Mouse (Mus musculus) spleen, adult 2 months (tissue): ENCODE data around the gene Nfatc3. TPM values are rescaled to one million over a fixed set of nuclear protein-coding genes. Genes with fewer than 3 reads are reported as not detected.
A peak's percentile ranks its signal among the peaks of the same experiment; 100 is the strongest.

Source experiments
- DNase-seq, 2 experiments: peaks; one replicate each; pipeline versions ENCODE4 v3.0.0 to v3.0.0-alpha.2; 2012 to 2021; ENCODE audit warnings: low spot score in 2 of 2, low read depth in 1 of 2
- H3K27ac ChIP-seq: fragments of 200-500 bp; 2 replicates; pipeline ENCODE4 v1.5.1; 2012; ENCODE audit warnings: low read length, inconsistent platforms; ENCODE audit not compliant: insufficient read depth
- H3K27me3 ChIP-seq: fragments of 200-500 bp; 2 replicates; pipeline ENCODE4 v1.6.1; 2012; ENCODE audit warnings: mild to moderate bottlenecking, moderate library complexity, low read length, inconsistent platforms; ENCODE audit not compliant: control insufficient read depth, insufficient read depth
- H3K36me3 ChIP-seq: fragments of 200-500 bp; 2 replicates; pipeline ENCODE4 v1.6.1; 2012; ENCODE audit warnings: mild to moderate bottlenecking, low read length, inconsistent platforms; ENCODE audit not compliant: control insufficient read depth, insufficient read depth
- H3K4me1 ChIP-seq: fragments of 200-500 bp; 2 replicates; pipeline ENCODE4 v1.6.1; 2011; ENCODE audit warnings: inconsistent platforms; ENCODE audit not compliant: control insufficient read depth, insufficient read depth, insufficient read length
- H3K4me3 ChIP-seq: fragments of 200-500 bp; 2 replicates; pipeline ENCODE4 v1.5.1; 2011; ENCODE audit warnings: mild to moderate bottlenecking, inconsistent platforms; ENCODE audit not compliant: insufficient read depth, insufficient read length; ENCODE audit errors: extremely low read depth
- CTCF ChIP-seq: fragments of 200-500 bp; IDR thresholded peaks from 2 replicates; pipeline ENCODE4 v1.5.1; 2011; ENCODE audit warnings: mild to moderate bottlenecking, inconsistent platforms; ENCODE audit not compliant: insufficient read depth, insufficient read length, insufficient replicate concordance; ENCODE audit errors: extremely low read depth
- POLR2A ChIP-seq: fragments of 200-500 bp; IDR thresholded peaks from 2 replicates; pipeline ENCODE4 v1.6.1; 2011; ENCODE audit warnings: low read depth, low read length, inconsistent platforms
- WGBS: fragments of 180-500 bp; shearing (Covaris S2); methylation state at CpG from one replicate; pipeline ENCODE4 v1.1.7; 2018; 5-methylcytosine and 5-hydroxymethylcytosine counted together
- polyA plus RNA-seq: library from polyadenylated mRNA; depleted of rRNA; stranded (reverse); fragments of >200 nt; gene quantifications from 2 replicates; pipeline ENCODE4 v1.2.3, GENCODE M21; 2012

The Nfatc3 gene
- polyA plus RNA-seq, 1 experiment, result 29.5 TPM

GRCm38 (mm10) chr8:106149801-106150652 lies 91.4 kb downstream of the Nfatc3 start, which contains the start of gene Pla2g15:
Pla2g15 (plus strand) TSS chr8:106150399.
- H3K36me3 ChIP-seq, result no peaks in the 10 kb centered on the region
- H3K27ac ChIP-seq, result peak within 1 kb of the TSS; percentile 85
- DNase-seq, result peak; percentile 84 to 95
- peak within 1 kb of the TSS; percentile 81 for H3K4me3 ChIP-seq
- TF ChIP-seq CTCF (no peak), POLR2A (peak; percentile 63; the same call in 1 of the 2 replicates)
- H3K27me3 ChIP-seq, result no peaks in the 10 kb centered on the region
- H3K4me1 ChIP-seq, result peaks cover 7% of the 10 kb centered on the region; the same call in 1 of the 2 replicates
- WGBS, result under 1% methylated on average over 38 of the region's 38 CpGs

GRCm38 (mm10) chr8:106150653-106151000 lies 92.0 kb downstream of the Nfatc3 start:
- Histone ChIP-seq H3K27me3 (no peaks in the 10 kb centered on the region), H3K4me1 (peaks cover 7% of the 10 kb centered on the region; the same call in 1 of the 2 replicates), H3K27ac (peak overlapping the region; percentile 42; the same call in 1 of the 2 replicates), H3K4me3 (peak overlapping the region; percentile 81), H3K36me3 (no peaks in the 10 kb centered on the region; the same call in 1 of the 2 replicates)
- TF ChIP-seq CTCF, result no peak
- 20% methylated on average over 8 of the region's 8 CpGs for WGBS
- DNase-seq, result no peak

- WGBS, result 79% methylated on average over 9 of the region's 9 CpGs
- no peak overlapping the region; the same call in 1 of the 2 replicates for H3K27ac ChIP-seq
Observed at GRCm38 (mm10) chr8:106151041-106151440, 92.4 kb downstream of the Nfatc3 start.

GRCm38 (mm10) chr8:106152876-106153275 lies 94.2 kb downstream of the Nfatc3 start:
- Histone ChIP-seq H3K27ac (no peak overlapping the region), H3K27me3 (no peaks in the 10 kb centered on the region), H3K36me3 (peaks cover 2% of the 10 kb centered on the region), H3K4me1 (peaks cover 7% of the 10 kb centered on the region; the same call in 1 of the 2 replicates), H3K4me3 (no peak overlapping the region)
- DNase-seq, result no peak
- TF ChIP-seq CTCF (no peak), POLR2A (no peak)
- WGBS, result 19% methylated on average over 4 of the region's 4 CpGs

More at GRCm38 (mm10) chr8:106151041-106151440, 92.4 kb downstream of the Nfatc3 start:
- Histone ChIP-seq H3K36me3 (no peaks in the 10 kb centered on the region; the same call in 1 of the 2 replicates), H3K4me1 (peaks cover 7% of the 10 kb centered on the region; the same call in 1 of the 2 replicates), H3K27me3 (no peaks in the 10 kb centered on the region), H3K4me3 (peak overlapping the region; percentile 81)
- no peak for DNase-seq
- TF ChIP-seq CTCF (no peak), POLR2A (no peak)

- no peak overlapping the region for H3K27ac ChIP-seq
- peaks cover 11% of the 10 kb centered on the region for H3K36me3 ChIP-seq
- peaks cover 3% of the 10 kb centered on the region; the same call in 1 of the 2 replicates for H3K4me1 ChIP-seq
- no peak overlapping the region for H3K4me3 ChIP-seq
- no peaks in the 10 kb centered on the region for H3K27me3 ChIP-seq
- TF ChIP-seq CTCF, result no peak
- TF ChIP-seq POLR2A, result no peak
- DNase-seq, result no peak
- WGBS, result 96% methylated on average over 1 of the region's 1 CpGs
Observed at GRCm38 (mm10) chr8:106157419-106157818, 98.8 kb downstream of the Nfatc3 start.

GRCm38 (mm10) chr8:106158381-106158780 lies 99.7 kb downstream of the Nfatc3 start:
- H3K36me3 ChIP-seq, result peaks cover 18% of the 10 kb centered on the region
- H3K27me3 ChIP-seq, result no peaks in the 10 kb centered on the region
- WGBS, result 95% methylated on average over 10 of the region's 10 CpGs
- DNase-seq, result no peak
- no peak overlapping the region for H3K27ac ChIP-seq
- no peak overlapping the region for H3K4me3 ChIP-seq
- TF ChIP-seq POLR2A, result no peak
- TF ChIP-seq CTCF, result no peak
- H3K4me1 ChIP-seq, result no peaks in the 10 kb centered on the region

- no peak for TF ChIP-seq CTCF
- TF ChIP-seq POLR2A, result no peak
- peaks cover 23% of the 10 kb centered on the region for H3K36me3 ChIP-seq
- no peak for DNase-seq
- no peak overlapping the region for H3K27ac ChIP-seq
- H3K27me3 ChIP-seq, result no peaks in the 10 kb centered on the region
- 91% methylated on average over 6 of the region's 6 CpGs for WGBS
- H3K4me3 ChIP-seq, result no peak overlapping the region
- no peaks in the 10 kb centered on the region for H3K4me1 ChIP-seq
Observed at GRCm38 (mm10) chr8:106159876-106160275, 101.2 kb downstream of the Nfatc3 start.
